Mouse (Mus musculus): ENCODE results near the gene Ctps. TPM values are rescaled to one million over a fixed set of nuclear protein-coding genes. Genes with fewer than 3 reads are reported as not detected.

Gene Ctps
- polyA plus RNA-seq (2015; fragmentation: Nextera tagmentation; extraction: Ambion mirVana), result 86.3 and 90.7 TPM in 2 replicates

DNA sequence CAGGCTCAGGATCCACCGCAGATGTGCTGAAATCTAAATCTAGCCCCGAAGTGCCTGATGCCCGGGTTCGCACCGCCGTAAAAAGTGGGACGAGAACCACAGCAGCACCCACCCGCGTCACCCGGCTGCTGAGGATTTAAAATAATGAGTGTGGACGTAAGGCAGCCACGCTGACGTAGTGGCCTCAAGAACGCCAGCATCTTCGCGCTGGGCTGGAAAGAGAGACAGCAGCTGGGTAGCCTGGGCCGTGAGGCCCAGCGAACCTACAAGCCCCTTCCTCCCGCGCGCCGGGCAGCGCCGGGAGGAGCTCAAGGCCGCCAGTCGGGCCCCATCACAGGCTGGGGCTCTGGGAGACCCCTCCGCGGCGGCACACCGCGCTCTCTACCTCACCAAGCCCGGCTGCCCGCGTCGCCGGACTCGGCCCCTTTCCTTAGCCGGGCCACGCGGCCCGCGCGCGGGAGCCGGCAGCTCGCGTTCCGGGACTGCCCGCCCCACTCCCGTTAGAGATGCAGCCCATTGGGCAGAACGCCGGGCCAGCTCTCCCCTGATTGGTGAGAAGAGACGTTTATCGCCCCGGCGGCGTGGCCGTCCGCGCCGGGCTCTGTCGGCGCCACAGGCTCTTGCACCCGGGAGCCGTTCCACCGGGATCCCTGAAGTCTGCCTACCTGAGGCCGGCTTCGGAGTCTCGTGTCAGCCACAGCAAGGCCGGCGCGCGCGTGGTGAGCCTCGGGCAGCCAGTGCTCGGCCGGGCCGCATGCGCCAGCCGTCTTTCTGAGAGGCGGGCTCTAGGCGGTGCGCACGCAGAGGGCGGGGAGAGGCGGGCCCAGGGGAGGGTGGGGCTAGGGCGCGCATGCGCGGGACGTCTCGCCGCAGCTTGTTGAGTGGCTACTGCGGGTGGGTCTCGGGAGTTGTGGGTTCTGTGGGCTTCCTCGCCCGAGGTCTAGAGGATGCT lies at the start of gene Ctps:
Gene Ctps (minus strand): TSS at position 791 of the 952 bp plus-strand sequence.
- Histone ChIP-seq H3K9ac (peak within 1 kb of the TSS; percentile 89), H3K27ac (peak within 1 kb of the TSS; percentile 96), H3K4me2 (peak within 1 kb of the TSS; percentile 87), H3K4me3 (peak within 1 kb of the TSS; percentile 75), H3K36me3 (peaks cover 8% of the 10 kb centered on the region), H3K9me3 (replicated peaks) (no peaks in the 10 kb centered on the region), H3K4me1 (replicated peaks) (peaks cover 38% of the 10 kb centered on the region), H3K27me3 (no peaks in the 10 kb centered on the region)
- ATAC-seq (replicated peaks; ENCODE audit: insufficient number of reproducible peaks, insufficient read depth, low FRiP score, low read depth), result peak; percentile 95
- under 1% methylated on average over 96 of the region's 97 CpGs for WGBS

DNA sequence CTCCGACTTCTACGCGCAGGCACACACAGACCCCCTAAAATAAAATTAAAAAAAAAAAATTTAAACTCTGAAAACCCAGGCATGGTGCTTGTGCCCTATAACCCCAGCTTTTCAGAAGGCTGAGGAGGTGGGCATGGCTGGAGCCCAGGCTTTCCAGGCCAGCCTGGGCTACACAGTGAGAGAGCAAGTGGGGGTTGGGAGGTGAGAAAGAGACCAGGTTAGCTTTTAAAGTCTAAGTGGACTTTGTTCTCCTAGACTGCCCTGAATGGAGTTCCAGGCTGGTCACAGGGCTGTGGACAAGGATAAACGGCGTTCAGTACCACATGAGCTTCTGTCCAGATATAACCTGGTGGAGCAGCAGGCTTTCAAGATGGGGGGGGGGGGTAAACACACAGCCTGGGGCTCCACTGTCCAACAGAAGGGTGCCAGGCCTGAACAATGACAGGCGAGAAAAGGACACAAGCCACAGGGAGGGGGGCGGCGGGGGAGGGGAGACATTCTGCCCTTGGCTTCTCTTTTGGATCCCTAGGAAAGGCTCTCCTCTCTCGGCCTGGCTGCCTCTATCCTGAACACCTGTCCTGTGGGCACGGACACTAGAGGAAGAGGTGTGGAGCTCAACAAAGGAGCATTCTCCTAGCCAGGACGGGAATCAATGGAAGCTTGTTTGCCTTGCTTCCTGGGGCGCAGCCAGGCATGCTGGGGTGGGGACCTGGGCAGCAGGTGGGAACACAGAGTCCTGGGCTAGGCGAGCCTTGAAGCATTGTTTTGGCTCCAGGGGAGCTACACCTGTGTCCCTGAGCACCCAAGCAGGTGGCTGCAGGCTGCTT lies 46.3 kb upstream of the Ctps start:
- peaks cover 36% of the 10 kb centered on the region for H3K4me1 ChIP-seq (replicated peaks)
- ATAC-seq (replicated peaks; ENCODE audit: insufficient number of reproducible peaks, insufficient read depth, low FRiP score, low read depth), result no peak
- H3K4me3 ChIP-seq, result no peak overlapping the region
- no peaks in the 10 kb centered on the region for H3K36me3 ChIP-seq
- H3K4me2 ChIP-seq, result no peak overlapping the region
- 45% methylated on average over 13 of the region's 13 CpGs for WGBS
- H3K27ac ChIP-seq, result peak overlapping the region; percentile 96
- H3K9me3 ChIP-seq (replicated peaks), result no peaks in the 10 kb centered on the region
- no peaks in the 10 kb centered on the region for H3K27me3 ChIP-seq
- H3K9ac ChIP-seq, result peak overlapping the region; percentile 44; the same call in 1 of the 2 replicates

- ATAC-seq (replicated peaks; ENCODE audit: insufficient number of reproducible peaks, insufficient read depth, low FRiP score, low read depth), result peak; percentile 77
- WGBS, result 26% methylated on average over 10 of the region's 10 CpGs
- H3K4me3 ChIP-seq, result no peak overlapping the region
- H3K36me3 ChIP-seq, result no peaks in the 10 kb centered on the region
- H3K9me3 ChIP-seq (replicated peaks), result no peaks in the 10 kb centered on the region
- H3K9ac ChIP-seq, result peak overlapping the region; percentile 43; the same call in 1 of the 2 replicates
- H3K27ac ChIP-seq, result peak overlapping the region; percentile 96
- H3K4me1 ChIP-seq (replicated peaks), result peaks cover 39% of the 10 kb centered on the region
- no peak overlapping the region for H3K4me2 ChIP-seq
- H3K27me3 ChIP-seq, result no peaks in the 10 kb centered on the region
Measured at GRCm38 (mm10) chr4:120615528-120616081, 45.5 kb upstream of the Ctps start.

DNA sequence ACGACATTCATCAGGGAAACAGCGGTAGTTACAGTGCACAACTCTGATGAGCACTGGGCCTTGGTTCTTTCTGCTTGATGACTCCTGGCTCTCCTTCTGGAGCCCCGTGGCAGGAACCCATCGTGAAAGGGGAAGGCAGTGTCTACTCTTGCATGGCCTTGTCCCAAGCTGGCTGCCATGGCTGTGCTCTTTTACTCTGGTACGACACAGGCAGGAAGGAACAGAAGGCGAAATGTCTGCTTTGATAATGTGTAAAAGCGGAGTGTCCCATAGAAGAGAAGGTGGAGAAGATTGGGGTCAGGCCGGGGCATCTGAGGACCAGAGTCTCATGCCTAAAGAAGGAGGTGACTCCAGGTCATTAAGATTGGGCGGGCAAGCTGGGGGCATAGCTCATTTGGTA lies 44.6 kb upstream of the Ctps start:
- H3K27me3 ChIP-seq, result no peaks in the 10 kb centered on the region
- H3K4me2 ChIP-seq, result no peak overlapping the region
- H3K9me3 ChIP-seq (replicated peaks), result no peaks in the 10 kb centered on the region
- H3K4me1 ChIP-seq (replicated peaks), result peaks cover 48% of the 10 kb centered on the region
- 0 out of 2 replicates have a peak overlapping the region, but pooled peaks have one; percentile 19 for H3K9ac ChIP-seq
- no peaks in the 10 kb centered on the region for H3K36me3 ChIP-seq
- ATAC-seq (replicated peaks; ENCODE audit: insufficient number of reproducible peaks, insufficient read depth, low FRiP score, low read depth), result no peak
- 74% methylated on average over 9 of the region's 9 CpGs for WGBS
- no peak overlapping the region for H3K4me3 ChIP-seq
- H3K27ac ChIP-seq, result peak overlapping the region; percentile 96

GRCm38 (mm10) chr4:120613691-120614329 lies 43.7 kb upstream of the Ctps start:
- WGBS, result 29% methylated on average over 8 of the region's 8 CpGs

GRCm38 (mm10) chr4:120612304-120613080 lies 42.4 kb upstream of the Ctps start:
- Histone ChIP-seq H3K27me3 (no peaks in the 10 kb centered on the region), H3K9ac (peak overlapping the region; percentile 45), H3K4me2 (peak overlapping the region; percentile 54), H3K4me1 (replicated peaks) (peaks cover 54% of the 10 kb centered on the region), H3K27ac (peak overlapping the region; percentile 96), H3K36me3 (no peaks in the 10 kb centered on the region), H3K9me3 (replicated peaks) (no peaks in the 10 kb centered on the region), H3K4me3 (peak overlapping the region; percentile 27)
- peak; percentile 70 for ATAC-seq (replicated peaks; ENCODE audit: insufficient number of reproducible peaks, insufficient read depth, low FRiP score, low read depth)
- 17% methylated on average over 9 of the region's 9 CpGs for WGBS

More at GRCm38 (mm10) chr4:120613691-120614329, 43.7 kb upstream of the Ctps start:
- peak overlapping the region; percentile 45 for H3K4me2 ChIP-seq
- H3K36me3 ChIP-seq, result no peaks in the 10 kb centered on the region
- peaks cover 54% of the 10 kb centered on the region for H3K4me1 ChIP-seq (replicated peaks)
- no peaks in the 10 kb centered on the region for H3K27me3 ChIP-seq
- peak overlapping the region; percentile 96 for H3K27ac ChIP-seq
- ATAC-seq (replicated peaks; ENCODE audit: insufficient number of reproducible peaks, insufficient read depth, low FRiP score, low read depth), result peak; percentile 70
- peak overlapping the region; percentile 35 for H3K4me3 ChIP-seq
- H3K9ac ChIP-seq, result peak overlapping the region; percentile 40; the same call in 1 of the 2 replicates
- H3K9me3 ChIP-seq (replicated peaks), result no peaks in the 10 kb centered on the region

DNA sequence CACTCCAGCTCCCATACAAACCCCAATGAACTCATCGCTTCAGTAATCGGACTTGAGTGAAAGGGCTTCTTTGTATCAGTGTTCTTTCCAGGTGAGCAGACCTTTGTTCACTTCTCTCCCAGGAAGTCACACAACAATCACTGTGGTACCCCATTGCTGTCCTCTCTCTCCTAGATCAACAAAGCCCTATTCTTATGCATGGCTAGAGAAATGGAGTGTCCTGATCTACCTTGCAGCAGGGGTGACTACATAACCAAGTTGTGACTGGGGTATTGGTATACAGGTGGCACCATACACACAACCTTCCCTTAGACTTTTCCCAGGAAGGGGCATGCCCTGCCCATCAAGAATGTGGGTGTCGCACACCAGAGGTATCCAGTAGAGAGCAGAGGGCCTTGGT lies 40.9 kb upstream of the Ctps start:
- Histone ChIP-seq H3K9ac (no peak overlapping the region), H3K9me3 (replicated peaks) (no peaks in the 10 kb centered on the region), H3K4me2 (no peak overlapping the region), H3K27me3 (no peaks in the 10 kb centered on the region), H3K27ac (peak overlapping the region; percentile 24), H3K4me3 (no peak overlapping the region), H3K4me1 (replicated peaks) (peaks cover 45% of the 10 kb centered on the region), H3K36me3 (no peaks in the 10 kb centered on the region)
- 90% methylated on average over 3 of the region's 3 CpGs for WGBS
- ATAC-seq (replicated peaks; ENCODE audit: insufficient number of reproducible peaks, insufficient read depth, low FRiP score, low read depth), result no peak

GRCm38 (mm10) chr4:120606941-120607340 lies 36.9 kb upstream of the Ctps start:
- ATAC-seq (replicated peaks; ENCODE audit: insufficient number of reproducible peaks, insufficient read depth, low FRiP score, low read depth), result no peak
- Histone ChIP-seq H3K9me3 (replicated peaks) (no peaks in the 10 kb centered on the region), H3K36me3 (no peaks in the 10 kb centered on the region), H3K4me3 (no peak overlapping the region), H3K4me1 (replicated peaks) (peaks cover 21% of the 10 kb centered on the region), H3K4me2 (no peak overlapping the region), H3K9ac (no peak overlapping the region), H3K27ac (no peak overlapping the region), H3K27me3 (no peaks in the 10 kb centered on the region)
- WGBS, result 40% methylated on average over 3 of the region's 3 CpGs

DNA sequence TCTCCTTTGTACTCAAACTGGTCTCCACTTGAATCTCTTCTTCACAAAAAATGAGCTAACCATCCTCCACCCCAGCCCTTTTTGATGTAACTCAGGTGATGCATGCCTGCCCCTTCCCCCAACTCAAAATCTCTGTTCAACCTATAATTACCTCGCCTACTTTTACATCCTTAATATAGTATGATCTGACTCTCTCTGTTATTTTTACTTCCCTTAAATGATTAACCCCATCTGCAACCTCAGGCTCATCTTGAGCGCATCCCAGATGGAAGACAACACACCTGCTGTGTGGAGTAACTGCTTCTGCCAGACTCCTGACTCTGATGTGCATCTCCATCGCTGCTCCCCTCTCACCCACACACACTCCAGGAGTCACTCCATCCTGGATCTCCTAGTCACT lies 32.6 kb upstream of the Ctps start:
- no peak for ATAC-seq (replicated peaks; ENCODE audit: insufficient number of reproducible peaks, insufficient read depth, low FRiP score, low read depth)
- H3K27ac ChIP-seq, result no peak overlapping the region
- H3K4me2 ChIP-seq, result no peak overlapping the region
- no peak overlapping the region for H3K9ac ChIP-seq
- H3K36me3 ChIP-seq, result no peaks in the 10 kb centered on the region
- H3K9me3 ChIP-seq (replicated peaks), result no peaks in the 10 kb centered on the region
- WGBS, result 68% methylated on average over 3 of the region's 3 CpGs
- no peaks in the 10 kb centered on the region for H3K27me3 ChIP-seq
- H3K4me1 ChIP-seq (replicated peaks), result peaks cover 3% of the 10 kb centered on the region; the same call in 1 of the 2 replicates
- no peak overlapping the region for H3K4me3 ChIP-seq

DNA sequence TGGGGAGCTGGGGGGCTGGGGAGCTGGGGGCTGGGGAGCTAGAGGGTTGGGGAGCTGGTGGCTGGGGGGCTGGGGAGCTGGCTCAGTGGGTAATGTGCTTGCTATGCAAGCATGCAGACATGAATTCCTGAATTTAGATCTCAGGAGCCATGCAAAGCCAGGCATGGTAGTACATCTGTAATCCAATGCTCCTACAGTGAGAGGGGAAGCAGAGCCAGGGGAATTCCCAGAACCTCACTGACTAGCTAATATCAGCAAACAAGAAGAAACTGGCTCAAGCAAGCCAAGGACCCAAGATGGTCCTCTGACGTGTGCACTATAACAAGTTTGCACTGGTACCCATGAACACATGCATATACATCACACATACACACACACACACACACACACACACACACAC lies 31.7 kb upstream of the Ctps start:
- Histone ChIP-seq H3K4me1 (replicated peaks) (peaks cover 3% of the 10 kb centered on the region; the same call in 1 of the 2 replicates), H3K4me2 (no peak overlapping the region), H3K9me3 (replicated peaks) (no peaks in the 10 kb centered on the region), H3K27ac (no peak overlapping the region), H3K9ac (no peak overlapping the region), H3K36me3 (no peaks in the 10 kb centered on the region), H3K4me3 (no peak overlapping the region), H3K27me3 (no peaks in the 10 kb centered on the region)
- ATAC-seq (replicated peaks; ENCODE audit: insufficient number of reproducible peaks, insufficient read depth, low FRiP score, low read depth), result no peak
- WGBS, result 61% methylated on average over 1 of the region's 1 CpGs
